Mouse (Mus musculus): ENCODE data around the gene Pnmal1.

Pnmal1 gene

GRCm38 (mm10) chr7:16924037-16924834 lies 35.2 kb upstream of the Pnmal1 start, which contains the start of gene Calm3:
Gene Calm3 (minus strand): TSS chr7:16924114.
- DNase-seq (ENCODE audit: low spot score in 2 of 2): peak; percentile 99 to 100

DNA sequence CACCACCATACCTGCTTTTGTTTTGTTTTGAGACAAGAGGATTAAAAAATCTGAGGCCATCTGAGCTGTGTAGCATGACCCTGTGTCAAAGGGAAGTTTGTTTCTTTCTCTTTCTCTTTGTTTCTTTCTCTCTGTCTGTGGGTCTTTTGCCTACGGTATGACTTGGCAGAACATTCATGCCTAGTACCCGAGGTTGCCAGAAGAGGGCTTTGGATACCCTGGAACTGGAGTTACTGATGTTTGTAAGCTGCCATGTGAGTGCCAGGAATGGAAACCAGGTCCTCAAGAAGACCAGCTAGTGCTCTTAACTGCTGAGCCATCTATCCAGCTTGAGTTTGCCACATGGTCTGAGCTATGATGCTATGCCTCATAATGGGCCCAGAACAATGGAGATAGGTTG lies 31.1 kb upstream of the Pnmal1 start:
- no peak for DNase-seq (ENCODE audit: low spot score in 2 of 2)

DNA sequence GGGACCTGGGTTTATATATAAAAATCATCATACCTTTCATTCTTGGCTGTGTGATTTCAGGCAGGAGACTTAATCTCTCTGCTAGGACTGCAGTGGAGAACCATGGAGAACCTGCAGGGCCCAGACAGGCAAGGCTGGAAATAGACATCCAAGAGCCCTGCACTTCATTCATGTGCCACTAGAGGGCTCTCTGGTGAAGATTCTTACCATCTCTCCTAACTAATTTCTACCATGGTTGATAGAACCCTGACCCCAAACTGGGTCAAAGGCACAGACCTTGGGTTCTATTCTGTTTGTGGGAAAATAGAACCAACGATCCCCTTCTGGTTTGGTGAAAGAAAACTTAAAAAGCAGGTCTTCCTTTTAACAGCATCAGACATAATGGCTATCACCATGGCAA lies 28.6 kb upstream of the Pnmal1 start:
- DNase-seq (ENCODE audit: low spot score in 2 of 2): peak in 1 of 2 experiments; percentile 79

DNA sequence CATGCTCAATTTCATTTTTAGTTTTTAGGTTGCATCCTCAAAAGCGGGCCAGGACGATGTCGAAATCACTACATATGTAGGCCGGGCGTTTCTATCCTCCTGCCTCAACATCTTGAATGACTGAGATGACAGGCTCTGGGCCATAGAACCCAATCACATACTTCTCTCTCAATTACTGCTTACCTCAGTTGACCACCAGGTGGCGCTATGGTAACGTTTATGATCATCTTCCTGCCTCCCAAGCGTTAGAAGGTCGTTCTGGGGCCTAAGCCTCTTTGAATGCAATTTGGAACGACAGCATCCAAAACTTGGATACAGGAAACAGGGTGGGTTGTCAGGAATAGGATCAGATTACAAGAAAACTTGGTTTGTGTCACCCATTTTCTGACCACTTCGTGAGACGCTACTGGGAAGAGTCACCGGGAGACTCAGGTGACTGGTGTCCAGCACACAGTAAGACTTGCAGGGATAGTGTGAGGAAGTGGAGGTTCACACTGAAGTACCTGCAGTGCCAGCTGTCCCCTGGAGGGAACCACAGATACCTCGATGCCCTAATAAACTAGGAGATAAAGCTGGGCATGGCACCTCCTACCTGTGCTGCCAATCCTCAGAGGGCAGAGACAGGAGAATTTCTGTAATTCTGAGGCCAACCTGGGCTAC lies 27.4 kb upstream of the Pnmal1 start:
- DNase-seq (ENCODE audit: low spot score in 2 of 2): peak; percentile 81 to 91

GRCm38 (mm10) chr7:16932704-16933577 lies 26.5 kb upstream of the Pnmal1 start:
- peak in 1 of 2 experiments; percentile 69 for DNase-seq (ENCODE audit: low spot score in 2 of 2)

DNA sequence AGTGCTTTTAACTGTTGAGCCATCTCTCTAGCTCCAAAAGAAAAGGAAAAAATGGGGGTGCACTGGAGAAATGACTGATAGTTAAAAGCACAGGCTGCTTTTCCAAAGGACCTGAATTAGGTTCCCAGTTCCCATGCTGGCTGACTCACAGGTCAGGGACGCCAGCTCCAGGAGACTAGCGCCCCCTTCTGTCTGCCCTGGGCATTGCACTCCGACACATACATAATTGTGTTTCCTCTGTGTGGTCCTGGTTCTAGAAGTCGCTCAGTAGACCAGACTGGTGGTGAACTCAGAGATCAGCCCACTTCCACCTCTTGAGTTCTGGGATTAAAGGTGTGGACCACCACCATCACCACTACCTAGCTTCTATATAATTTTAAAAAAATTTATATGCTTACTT lies 22.2 kb upstream of the Pnmal1 start:
- DNase-seq (ENCODE audit: low spot score in 2 of 2): peak in 1 of 2 experiments; percentile 46

DNA sequence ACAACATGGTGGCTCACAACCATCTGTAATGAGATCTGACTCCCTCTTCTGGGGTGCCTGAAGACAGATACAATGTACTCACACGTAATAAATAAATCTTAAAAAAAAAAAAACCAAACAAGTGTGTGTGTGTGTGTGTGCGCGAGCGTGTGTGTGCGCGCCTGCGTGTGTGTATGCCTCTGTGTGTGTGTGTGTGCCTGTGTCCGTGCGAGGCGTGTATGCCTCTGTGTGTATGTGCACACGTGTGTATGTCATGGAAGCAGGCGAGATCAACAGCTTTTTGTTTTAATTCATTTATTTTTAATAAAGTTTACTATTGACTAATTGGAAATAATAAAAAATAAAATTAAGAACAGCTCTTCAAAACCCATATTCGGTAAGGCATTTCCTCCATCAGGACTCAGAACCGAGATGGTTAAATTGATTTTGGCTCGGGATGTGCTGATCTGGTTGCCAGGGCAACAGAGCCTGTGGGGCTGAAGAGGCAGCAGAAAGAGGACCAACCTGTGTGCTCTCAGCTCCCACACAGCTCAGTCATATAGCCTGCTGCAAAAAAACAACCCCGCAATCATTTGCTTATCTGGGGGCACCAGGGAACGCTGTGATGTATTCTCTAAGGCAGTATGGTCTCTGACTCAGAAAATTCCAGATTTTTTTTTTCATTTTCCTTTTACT lies 21.2 kb upstream of the Pnmal1 start:
- DNase-seq (ENCODE audit: low spot score in 2 of 2): peak in 1 of 2 experiments; percentile 56

GRCm38 (mm10) chr7:16940292-16940691 lies 19.2 kb upstream of the Pnmal1 start:
- DNase-seq (ENCODE audit: low spot score in 2 of 2): no peak

- DNase-seq (ENCODE audit: low spot score in 2 of 2): no peak
Observed at GRCm38 (mm10) chr7:16942861-16943260, 16.6 kb upstream of the Pnmal1 start.

DNA sequence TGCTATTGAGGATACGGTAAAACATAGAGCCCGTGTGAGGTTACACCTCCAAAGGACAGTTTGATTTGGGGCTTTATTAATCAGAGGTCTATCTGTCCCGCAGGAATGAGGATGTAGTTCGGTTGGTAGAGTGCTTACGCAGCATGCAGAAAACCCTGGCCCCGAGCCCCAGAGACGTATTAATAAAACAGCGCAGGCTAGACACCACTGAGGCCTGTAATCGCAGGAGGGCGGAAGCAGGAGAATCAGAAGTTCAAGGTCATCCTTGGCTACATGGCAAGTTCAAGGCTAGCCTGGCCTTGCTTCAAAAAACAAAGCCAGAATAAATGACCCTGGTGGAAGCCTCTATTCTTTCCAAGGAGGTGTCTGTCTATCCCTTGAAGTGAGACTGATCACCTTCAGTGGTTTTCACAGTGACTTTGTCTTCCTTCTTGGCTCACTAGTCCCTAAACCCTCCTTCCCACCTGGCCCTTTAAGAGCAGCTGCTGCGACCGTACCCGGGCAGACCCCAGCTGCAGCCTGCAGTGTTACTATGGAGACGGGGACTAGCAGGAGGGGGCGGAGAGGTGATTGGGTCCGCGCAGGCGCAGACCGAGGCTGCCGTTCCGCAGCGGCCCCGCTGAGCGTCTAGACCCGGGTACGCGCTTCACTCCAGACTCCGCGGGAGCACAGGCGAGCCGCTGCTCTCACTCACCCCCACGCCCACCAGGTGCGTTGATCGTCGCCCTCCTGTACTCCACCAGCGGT lies 15.2 kb upstream of the Pnmal1 start, which contains the start of gene Pnmal2:
Gene Pnmal2, plus strand, starts transcription at position 622 of the 747 bp plus-strand sequence.
- peak; percentile 88 to 91 for DNase-seq (ENCODE audit: low spot score in 2 of 2)

DNA sequence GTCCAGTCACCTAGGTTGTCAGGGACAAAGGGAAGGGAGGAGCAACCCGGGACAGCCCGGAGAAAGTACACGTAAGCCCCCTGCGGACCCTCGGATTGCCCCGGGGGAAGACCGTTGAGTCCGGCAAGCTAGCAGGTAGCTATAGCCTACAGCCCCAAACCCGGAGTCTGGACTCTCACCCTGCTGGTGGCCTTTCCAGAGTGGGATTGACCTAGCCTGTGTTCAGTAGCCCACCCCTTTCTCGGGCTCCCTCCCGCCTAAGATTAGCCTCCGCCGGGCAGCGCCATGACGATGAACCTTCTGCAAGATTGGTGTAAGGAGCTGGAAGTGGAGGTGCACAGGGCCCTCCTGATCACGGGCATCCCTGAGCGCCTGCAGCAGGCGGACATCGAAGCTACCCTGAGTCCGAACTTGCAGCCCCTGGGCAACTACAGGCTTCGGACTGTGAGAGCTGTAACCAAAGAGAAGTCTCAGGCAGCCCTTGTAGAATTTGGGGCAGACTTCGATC lies 14.6 kb upstream of the Pnmal1 start:
- no peak for DNase-seq (ENCODE audit: low spot score in 2 of 2)

- DNase-seq (ENCODE audit: low spot score in 2 of 2): peak in 1 of 2 experiments; percentile 46
Observed at GRCm38 (mm10) chr7:16945419-16945818, 14.1 kb upstream of the Pnmal1 start.

DNA sequence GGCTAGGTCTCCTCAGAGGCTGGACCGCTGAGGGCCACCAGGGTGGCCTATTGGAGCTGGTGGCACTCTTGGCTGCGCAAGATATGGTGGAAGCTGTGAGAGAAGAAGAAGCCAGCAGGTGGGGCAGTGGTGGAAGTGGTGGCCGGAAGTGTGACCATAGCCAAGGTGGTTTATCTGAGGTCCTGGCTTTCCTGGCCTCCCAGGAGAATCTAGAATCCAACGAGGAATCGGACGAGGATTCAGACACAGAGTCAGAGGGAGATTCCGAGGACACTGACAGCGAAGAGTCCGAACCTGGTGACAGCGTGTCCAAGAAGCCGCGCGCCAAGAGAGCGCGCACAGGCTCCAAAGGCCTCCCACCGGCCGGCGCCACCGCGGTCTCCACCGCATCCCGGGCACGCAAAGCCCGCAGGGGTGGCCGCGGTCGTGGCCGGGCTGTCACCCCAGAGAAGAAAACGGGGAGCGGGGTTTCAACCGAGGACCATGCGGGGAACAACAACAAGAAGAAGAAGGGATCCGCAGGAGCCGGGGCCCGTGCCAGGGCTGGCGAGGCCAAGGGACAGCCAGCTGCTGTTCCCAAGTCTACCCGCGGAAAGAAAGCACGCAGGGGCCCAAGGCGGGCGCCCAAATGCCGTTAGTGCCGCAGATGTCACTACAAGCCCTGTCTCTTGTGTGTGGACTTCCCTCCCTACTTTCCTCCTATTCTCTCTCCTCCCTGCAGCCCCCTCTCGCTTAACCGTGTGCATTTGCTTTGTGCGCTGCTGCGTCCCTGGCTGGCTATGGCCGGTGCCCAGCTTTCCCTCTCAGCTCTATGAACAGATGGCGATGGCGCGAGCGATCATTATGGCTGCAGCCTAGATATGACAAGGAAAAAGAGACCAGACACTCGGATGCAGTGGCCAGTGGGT lies 12.8 kb upstream of the Pnmal1 start:
- peak in 1 of 2 experiments; percentile 68 for DNase-seq (ENCODE audit: low spot score in 2 of 2)

DNA sequence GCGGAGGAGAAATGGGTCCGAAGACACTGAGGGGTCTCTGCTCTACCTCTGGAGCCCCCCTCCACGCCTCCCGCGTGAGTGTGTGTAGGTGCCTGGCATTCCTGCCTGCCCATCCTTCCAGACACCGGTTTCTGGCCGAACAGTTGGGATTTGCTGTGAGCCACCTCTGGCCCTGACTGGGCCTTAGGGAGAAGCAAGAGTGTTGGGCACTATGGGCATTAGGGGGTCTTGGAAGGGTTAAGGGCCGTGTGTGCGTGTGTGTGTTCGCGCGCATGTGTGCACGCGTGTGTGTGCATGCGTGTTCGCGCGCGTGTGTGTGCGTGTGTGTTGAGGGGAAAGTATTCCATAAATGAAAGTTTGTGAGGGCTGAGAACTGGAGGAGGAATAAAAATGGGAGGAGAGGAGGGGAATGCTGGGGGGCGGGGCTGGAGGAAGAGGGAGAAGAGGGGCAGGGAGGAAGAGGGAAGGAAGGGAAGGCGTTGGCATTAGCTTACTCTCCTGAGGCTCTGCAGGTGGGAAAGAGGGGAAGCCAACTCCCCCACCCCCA lies 12.1 kb upstream of the Pnmal1 start:
- no peak for DNase-seq (ENCODE audit: low spot score in 2 of 2)

GRCm38 (mm10) chr7:16947959-16948361 lies 11.5 kb upstream of the Pnmal1 start:
- peak in 1 of 2 experiments; percentile 72 for DNase-seq (ENCODE audit: low spot score in 2 of 2)

DNA sequence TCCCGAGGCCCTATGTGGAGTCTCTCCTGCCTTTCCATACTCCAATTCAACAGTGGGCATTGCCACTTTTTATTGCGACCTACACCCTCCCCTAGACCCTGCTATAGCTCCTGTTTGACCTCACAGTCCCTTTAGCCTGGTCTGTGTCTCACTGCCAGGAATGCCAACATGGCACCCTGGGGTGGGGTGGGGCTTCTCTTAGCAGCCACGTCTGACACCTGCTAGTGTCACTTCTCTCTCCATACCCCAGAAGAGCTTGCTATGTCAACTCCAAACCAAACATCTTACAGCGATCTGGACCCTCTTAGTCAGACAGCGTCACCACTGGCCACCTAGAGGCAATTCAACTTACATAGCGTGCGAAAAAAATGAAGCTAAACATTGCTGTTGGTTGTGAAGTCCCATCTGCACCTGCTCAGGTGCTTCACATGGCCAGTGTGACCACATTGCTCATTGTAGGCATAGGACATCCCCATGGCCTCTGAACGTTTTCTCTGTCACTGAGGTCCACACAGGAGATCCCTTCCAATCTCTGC lies 10.5 kb upstream of the Pnmal1 start:
- no peak for DNase-seq (ENCODE audit: low spot score in 2 of 2)

GRCm38 (mm10) chr7:16949908-16950841 lies 9.3 kb upstream of the Pnmal1 start:
- peak; percentile 72 to 89 for DNase-seq (ENCODE audit: low spot score in 2 of 2)
